Mouse (Mus musculus) neural tube, embryonic 15.5 days (tissue): Measurements from ENCODE around the gene Stra6. TPM values are rescaled to one million over a fixed set of nuclear protein-coding genes. Genes with fewer than 3 reads are reported as not detected.

Experiments used
- ATAC-seq: fragments of 200-750 bp; cut with Nextera tagmentation; 2 replicates; pipeline ENCODE4 v1.8.0; 2017; ENCODE audit warnings: mild to moderate bottlenecking, moderate TSS enrichment, moderate library complexity; ENCODE audit not compliant: low FRiP score
- H3K27ac ChIP-seq: fragments of 300-500 bp; sonication (generic); replicated peaks from 2 replicates; pipeline ENCODE4 v1.5.1; 2015; ENCODE audit warnings: mild to moderate bottlenecking, inconsistent platforms
- H3K27me3 ChIP-seq: fragments of 300-500 bp; sonication (generic); replicated peaks from 2 replicates; pipeline ENCODE4 v1.6.1; 2015; ENCODE audit warnings: inconsistent platforms
- H3K36me3 ChIP-seq: fragments of 300-500 bp; sonication (generic); 2 replicates; pipeline ENCODE4 v1.6.1; 2015; ENCODE audit warnings: inconsistent platforms
- H3K4me1 ChIP-seq: fragments of 300-500 bp; sonication (generic); 2 replicates; pipeline ENCODE4 v1.6.1; 2015; ENCODE audit warnings: inconsistent platforms
- H3K4me2 ChIP-seq: fragments of 300-500 bp; sonication (generic); 2 replicates; pipeline ENCODE4 v1.6.1; 2015; ENCODE audit warnings: inconsistent platforms, mild to moderate bottlenecking, moderate library complexity
- H3K4me3 ChIP-seq: fragments of 300-500 bp; sonication (generic); replicated peaks from 2 replicates; pipeline ENCODE4 v1.5.1; 2015; ENCODE audit warnings: mild to moderate bottlenecking, inconsistent platforms
- H3K9ac ChIP-seq: fragments of 300-500 bp; sonication (generic); replicated peaks from 2 replicates; pipeline ENCODE4 v1.6.1; 2015; ENCODE audit warnings: mild to moderate bottlenecking, inconsistent platforms
- H3K9me3 ChIP-seq: fragments of 300-500 bp; sonication (generic); replicated peaks from 2 replicates; pipeline ENCODE4 v1.6.1; 2016; ENCODE audit warnings: inconsistent platforms
- WGBS: fragments of 180-500 bp; shearing (Covaris S2); methylation state at CpG from one replicate; pipeline ENCODE4 v1.1.7; 2015; ENCODE audit warnings: mixed read lengths; 5-methylcytosine and 5-hydroxymethylcytosine counted together
- polyA plus RNA-seq: library from polyadenylated mRNA; unstranded; fragments of >200 nt; fragmentation: Nextera tagmentation; extraction: Ambion mirVana; gene quantifications from 2 replicates; pipeline ENCODE4 v1.2.1, GENCODE M21; 2015

The Stra6 gene
- polyA plus RNA-seq, 1 experiment from 2014 or later = 21.5 TPM

DNA sequence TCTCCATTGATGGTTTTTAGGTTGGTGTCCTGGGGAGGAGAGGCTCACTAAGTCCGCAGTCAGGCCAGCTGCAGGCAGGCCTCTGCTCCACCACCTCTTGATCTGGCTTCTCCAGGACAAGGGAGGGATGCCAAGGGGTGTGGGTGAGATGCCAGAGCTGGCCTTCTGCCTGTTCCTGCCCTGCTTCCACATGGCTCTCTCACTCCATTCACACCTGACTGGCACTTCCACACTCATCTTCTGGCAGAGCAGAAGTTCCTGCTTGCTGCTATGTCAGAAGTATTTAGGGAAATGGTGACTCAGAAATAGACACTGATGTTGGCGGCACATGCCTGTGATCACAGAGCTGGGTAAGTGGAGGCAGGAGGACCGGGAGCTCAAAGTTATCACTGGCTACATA is 4.0 kb downstream of the Stra6 start:
- H3K4me1 ChIP-seq = peaks cover 28% of the 10 kb centered on the region
- WGBS = 90% methylated on average over 3 of the region's 3 CpGs
- 0 out of 2 replicates have a peak, but pooled peaks cover 8% of the 10 kb centered on the region for H3K27me3 ChIP-seq
- no peak for ATAC-seq
- H3K9me3 ChIP-seq = no peaks in the 10 kb centered on the region
- no peak overlapping the region for H3K4me2 ChIP-seq
- H3K4me3 ChIP-seq = no peak overlapping the region
- H3K27ac ChIP-seq = no peak overlapping the region
- H3K9ac ChIP-seq = no peak overlapping the region
- no peaks in the 10 kb centered on the region for H3K36me3 ChIP-seq

GRCm38 (mm10) chr9:58074561-58074960 is 11.0 kb downstream of the Stra6 start:
- Histone ChIP-seq H3K9me3 (no peaks in the 10 kb centered on the region), H3K4me2 (no peak overlapping the region), H3K9ac (no peak overlapping the region), H3K4me1 (peaks cover 4% of the 10 kb centered on the region; the same call in 1 of the 2 replicates), H3K36me3 (no peaks in the 10 kb centered on the region), H3K4me3 (no peak overlapping the region), H3K27me3 (peaks cover 9% of the 10 kb centered on the region), H3K27ac (no peak overlapping the region)
- ATAC-seq = no peak
- 53% methylated on average over 3 of the region's 3 CpGs for WGBS

GRCm38 (mm10) chr9:58084586-58084985 is 21.0 kb downstream of the Stra6 start:
- Histone ChIP-seq H3K36me3 (no peaks in the 10 kb centered on the region), H3K9me3 (no peaks in the 10 kb centered on the region), H3K4me1 (peaks cover 54% of the 10 kb centered on the region), H3K27me3 (peaks cover 6% of the 10 kb centered on the region; the same call in 1 of the 2 replicates), H3K4me3 (no peak overlapping the region), H3K9ac (no peak overlapping the region), H3K27ac (0 out of 2 replicates have a peak overlapping the region, but pooled peaks have one; percentile 25), H3K4me2 (no peak overlapping the region)
- 15% methylated on average over 8 of the region's 8 CpGs for WGBS
- ATAC-seq = no peak

DNA sequence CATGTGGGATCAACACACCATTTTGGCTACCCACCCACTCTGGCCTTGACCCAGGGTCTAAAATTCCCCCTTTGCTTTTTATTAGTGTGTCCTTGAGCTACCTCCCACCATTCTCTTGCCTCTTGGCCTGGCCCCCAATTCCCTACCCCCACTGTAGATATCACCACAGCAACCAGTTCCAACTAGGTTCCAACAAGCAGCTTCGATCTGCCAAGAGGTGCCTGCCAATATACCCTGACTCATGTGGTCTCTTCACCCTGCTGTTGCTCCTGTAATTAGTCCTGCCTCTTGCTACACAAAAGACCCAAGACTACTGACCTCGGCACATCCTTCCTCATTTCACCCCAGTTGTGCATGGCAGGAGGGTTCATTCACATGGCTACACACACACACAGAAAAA is 21.5 kb downstream of the Stra6 start:
- Histone ChIP-seq H3K9ac (no peak overlapping the region), H3K27me3 (peaks cover 1% of the 10 kb centered on the region), H3K9me3 (no peaks in the 10 kb centered on the region), H3K4me2 (no peak overlapping the region), H3K36me3 (no peaks in the 10 kb centered on the region), H3K27ac (0 out of 2 replicates have a peak overlapping the region, but pooled peaks have one; percentile 25), H3K4me3 (no peak overlapping the region), H3K4me1 (peaks cover 54% of the 10 kb centered on the region)
- 7% methylated on average over 2 of the region's 2 CpGs for WGBS
- peak; percentile 58 for ATAC-seq

GRCm38 (mm10) chr9:58086203-58086602 is 22.6 kb downstream of the Stra6 start:
- Histone ChIP-seq H3K9ac (no peak overlapping the region), H3K27me3 (no peaks in the 10 kb centered on the region; the same call in 1 of the 2 replicates), H3K36me3 (no peaks in the 10 kb centered on the region), H3K27ac (peak overlapping the region; percentile 56), H3K4me1 (peaks cover 46% of the 10 kb centered on the region), H3K9me3 (no peaks in the 10 kb centered on the region), H3K4me3 (no peak overlapping the region), H3K4me2 (no peak overlapping the region)
- no peak for ATAC-seq
- WGBS = 20% methylated on average over 9 of the region's 9 CpGs

DNA sequence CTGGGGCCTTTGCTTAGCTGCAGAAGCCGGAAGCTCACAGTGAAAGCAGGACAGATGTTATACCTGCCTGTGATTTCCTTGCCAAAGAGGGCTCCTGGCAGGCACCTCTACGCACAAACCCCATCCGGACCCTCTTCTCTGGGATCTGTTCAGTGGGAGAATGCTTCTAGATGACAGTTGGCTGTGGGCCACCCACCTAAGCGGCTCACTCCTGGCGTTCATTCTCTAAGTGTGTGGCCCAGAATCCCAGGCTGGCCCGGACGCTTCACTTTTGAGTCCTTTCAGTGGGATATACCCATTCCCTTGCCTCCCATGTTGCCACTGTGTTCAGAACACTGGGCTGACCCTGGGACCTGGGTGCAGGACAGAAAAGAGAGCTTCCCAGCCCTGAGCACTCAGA is 23.3 kb downstream of the Stra6 start:
- no peak overlapping the region for H3K9ac ChIP-seq

DNA sequence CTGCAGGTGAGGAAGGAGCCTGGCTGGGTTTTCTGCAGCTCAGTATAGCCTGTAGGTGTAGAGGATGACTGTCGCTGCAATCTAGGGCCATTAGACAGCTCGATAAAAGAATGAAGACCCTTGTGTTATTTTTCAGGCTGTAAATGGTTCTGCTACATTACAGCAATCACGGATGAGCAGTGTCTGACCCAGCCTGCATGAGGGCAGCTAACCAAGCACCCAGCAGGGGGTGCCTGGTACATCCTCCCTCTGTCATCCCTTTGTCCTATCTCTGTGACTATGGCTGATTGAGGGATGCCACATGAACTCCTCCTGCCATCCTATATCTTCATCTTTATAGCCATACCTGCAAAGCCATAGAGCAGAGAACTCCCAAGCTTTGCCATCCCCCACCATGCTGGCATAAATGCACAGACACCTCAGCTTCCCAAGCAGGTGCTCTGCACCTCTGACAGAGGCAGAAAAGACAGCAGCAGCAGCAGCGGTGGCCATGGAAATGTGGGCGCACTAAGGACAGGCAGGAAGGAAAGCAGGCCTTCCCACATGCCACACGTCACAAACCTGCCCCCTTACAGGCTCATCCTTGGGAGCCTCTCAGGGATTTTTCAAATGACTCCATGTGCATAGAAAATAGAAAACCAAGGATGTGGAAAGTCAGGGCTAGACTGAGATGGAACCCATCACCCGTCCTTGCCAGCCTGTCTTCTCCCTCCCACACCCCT is 23.9 kb downstream of the Stra6 start:
- Histone ChIP-seq H3K27ac (peak overlapping the region; percentile 45; the same call in 1 of the 2 replicates), H3K9me3 (no peaks in the 10 kb centered on the region), H3K9ac (no peak overlapping the region), H3K4me2 (no peak overlapping the region), H3K36me3 (no peaks in the 10 kb centered on the region), H3K27me3 (no peaks in the 10 kb centered on the region; the same call in 1 of the 2 replicates), H3K4me1 (peaks cover 45% of the 10 kb centered on the region), H3K4me3 (no peak overlapping the region)
- 50% methylated on average over 7 of the region's 7 CpGs for WGBS
- no peak for ATAC-seq

More for the DNA sequence above, 23.3 kb downstream of the Stra6 start:
- Histone ChIP-seq H3K9me3 (no peaks in the 10 kb centered on the region), H3K27me3 (no peaks in the 10 kb centered on the region; the same call in 1 of the 2 replicates), H3K4me3 (no peak overlapping the region), H3K4me2 (no peak overlapping the region), H3K4me1 (peaks cover 45% of the 10 kb centered on the region), H3K36me3 (no peaks in the 10 kb centered on the region), H3K27ac (peak overlapping the region; percentile 45; the same call in 1 of the 2 replicates)
- WGBS = 43% methylated on average over 7 of the region's 7 CpGs
- no peak for ATAC-seq

DNA sequence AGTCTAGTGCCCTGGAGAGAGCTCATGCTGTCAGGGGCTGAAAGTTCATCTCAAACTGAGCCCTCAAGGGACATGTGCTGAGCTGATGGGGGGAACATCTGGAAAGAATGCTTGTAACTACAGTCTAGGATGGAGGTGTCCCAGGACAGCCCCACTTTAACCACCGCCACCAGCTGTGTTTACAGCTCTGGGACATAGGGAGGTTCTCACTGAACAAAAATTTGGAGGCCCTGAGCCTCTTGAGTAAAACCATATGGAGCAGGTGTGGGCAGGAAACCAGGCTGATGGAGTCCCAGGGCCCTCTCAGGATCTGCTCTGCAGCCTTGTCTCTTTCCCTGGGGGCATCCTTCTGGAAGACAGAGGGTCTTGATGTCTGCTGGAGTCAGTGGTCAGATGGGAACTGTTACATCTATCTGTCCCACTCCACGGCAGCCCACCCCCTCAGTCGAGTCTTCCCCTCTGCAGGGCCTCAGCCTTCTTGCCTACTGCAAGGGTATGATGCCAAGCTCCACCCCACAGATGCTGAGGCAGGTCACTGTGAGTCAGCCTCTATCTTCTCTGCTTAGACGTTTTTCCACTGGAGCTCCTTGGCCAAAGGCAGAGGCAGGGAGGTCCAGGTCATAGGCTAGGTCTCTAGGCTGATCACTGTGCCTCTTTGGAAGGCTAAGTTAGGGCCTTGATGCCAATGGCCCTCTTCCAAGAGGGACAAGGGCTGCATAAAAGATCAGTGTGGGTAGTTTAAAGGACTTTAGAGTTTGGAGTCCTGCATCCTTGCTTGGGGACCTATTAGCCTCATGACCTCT is 28.2 kb downstream of the Stra6 start:
- Histone ChIP-seq H3K36me3 (no peaks in the 10 kb centered on the region), H3K9me3 (no peaks in the 10 kb centered on the region), H3K4me1 (peaks cover 22% of the 10 kb centered on the region), H3K9ac (no peak overlapping the region), H3K4me2 (no peak overlapping the region), H3K27me3 (no peaks in the 10 kb centered on the region; the same call in 1 of the 2 replicates), H3K4me3 (no peak overlapping the region), H3K27ac (no peak overlapping the region)
- 63% methylated on average over 4 of the region's 4 CpGs for whole genome bisulfite sequencing
- no peak for ATAC-seq

- Histone ChIP-seq H3K4me3 (no peak overlapping the region), H3K27ac (no peak overlapping the region), H3K4me2 (no peak overlapping the region), H3K36me3 (no peaks in the 10 kb centered on the region), H3K9ac (no peak overlapping the region), H3K9me3 (no peaks in the 10 kb centered on the region), H3K27me3 (no peaks in the 10 kb centered on the region; the same call in 1 of the 2 replicates), H3K4me1 (peaks cover 21% of the 10 kb centered on the region)
- 67% methylated on average over 7 of the region's 7 CpGs for WGBS
- ATAC-seq = peak; percentile 22; the same call in 1 of the 2 replicates
Observed at GRCm38 (mm10) chr9:58092581-58093269, 29.1 kb downstream of the Stra6 start.

DNA sequence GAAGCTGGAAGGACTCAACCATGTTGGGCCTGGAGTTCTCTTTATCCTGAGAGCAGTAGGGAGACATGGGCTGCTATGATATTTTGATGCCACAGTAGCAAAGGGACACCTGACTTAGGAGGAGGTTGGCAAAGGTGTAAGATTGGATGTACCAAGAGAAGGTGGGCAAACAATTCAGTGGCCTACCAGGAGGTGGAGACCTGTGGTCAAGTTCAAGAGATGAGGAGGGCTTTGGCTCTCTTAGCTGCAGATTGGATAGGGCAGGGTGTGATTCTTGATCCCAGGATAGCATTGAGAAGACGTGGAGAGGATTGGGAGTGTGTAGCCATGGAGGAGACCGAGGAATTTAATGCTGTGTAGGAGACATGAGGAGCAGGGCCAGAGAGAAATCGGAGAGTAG is 30.2 kb downstream of the Stra6 start:
- H3K27ac ChIP-seq = no peak overlapping the region
- H3K4me2 ChIP-seq = no peak overlapping the region
- H3K4me1 ChIP-seq = peaks cover 15% of the 10 kb centered on the region
- no peaks in the 10 kb centered on the region for H3K36me3 ChIP-seq
- H3K4me3 ChIP-seq = no peak overlapping the region
- 74% methylated on average over 3 of the region's 3 CpGs for WGBS
- no peak for ATAC-seq
- no peaks in the 10 kb centered on the region for H3K9me3 ChIP-seq
- H3K9ac ChIP-seq = no peak overlapping the region
- H3K27me3 ChIP-seq = no peaks in the 10 kb centered on the region; the same call in 1 of the 2 replicates

- Histone ChIP-seq H3K9me3 (no peaks in the 10 kb centered on the region), H3K4me3 (no peak overlapping the region), H3K4me1 (peaks cover 15% of the 10 kb centered on the region), H3K9ac (no peak overlapping the region), H3K27me3 (0 out of 2 replicates have a peak, but pooled peaks cover 3% of the 10 kb centered on the region), H3K4me2 (no peak overlapping the region), H3K27ac (no peak overlapping the region), H3K36me3 (no peaks in the 10 kb centered on the region)
- 84% methylated on average over 6 of the region's 6 CpGs for WGBS
- no peak for ATAC-seq
Observed at GRCm38 (mm10) chr9:58095977-58096376, 32.4 kb downstream of the Stra6 start.
